Mouse (Mus musculus) colon, adult 2 months (tissue): ENCODE results near the gene Gm773. TPM values are rescaled to one million over a fixed set of nuclear protein-coding genes. Genes with fewer than 3 reads are reported as not detected.

ENCODE experiments used
- polyA plus RNA-seq: library from polyadenylated mRNA; depleted of rRNA; stranded (reverse); fragments of >200 nt; gene quantifications from 2 replicates; pipeline ENCODE4 v1.2.3, GENCODE M21; 2012; rRNA removed

Gene Gm773
- polyA plus RNA-seq, result not detected in 2 replicates

GRCm38 (mm10) chrX:56212771-56213170 is at the start of gene Gm773:
TSS of gene Gm773 (minus strand) at chrX:56212881.

Other genes with a start within 250 kb of the Gm773 start
- gene 3830403N18Rik, start 76.3 kb downstream of the Gm773 start, polyA plus RNA-seq, result not detected in 2 replicates
- gene Zfp449, start 133.5 kb upstream of the Gm773 start, polyA plus RNA-seq, result 0.12 and 0.14 TPM in 2 replicates
- gene Smim10l2a, start 161.7 kb upstream of the Gm773 start, polyA plus RNA-seq, result 3.2 and 3.8 TPM in 2 replicates
- gene Gm2174, start 235.1 kb upstream of the Gm773 start, polyA plus RNA-seq, result not detected in 2 replicates
- 7.4 and 8.6 TPM in 2 replicates for gene Ints6l, start 242.0 kb upstream of the Gm773 start, polyA plus RNA-seq